Mouse (Mus musculus): Measurements from ENCODE around the gene P4ha3.
"Not testable (repeated sequence)": the region's sequence is repeated elsewhere in the genome, so short reads cannot be mapped to it uniquely, and the experiment has no call there.

P4ha3 gene

DNA sequence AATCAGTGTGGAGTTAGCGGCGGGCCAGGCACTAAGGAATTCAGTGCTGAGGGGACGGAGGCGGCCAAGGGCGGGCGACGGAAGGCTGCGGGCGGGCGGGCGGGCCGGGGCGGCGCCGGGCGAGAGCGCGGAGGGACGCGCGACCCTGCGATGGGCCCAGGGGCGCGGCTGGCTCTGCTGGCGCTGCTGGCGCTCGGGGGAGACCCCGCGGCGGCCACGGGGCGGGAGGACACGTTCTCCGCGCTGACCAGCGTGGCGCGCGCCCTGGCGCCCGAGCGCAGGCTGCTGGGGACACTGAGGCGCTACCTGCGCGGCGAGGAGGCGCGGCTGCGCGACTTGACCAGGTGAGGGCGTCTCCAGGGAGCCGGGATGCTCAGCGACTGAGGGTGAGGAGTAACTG is at the start of gene P4ha3:
TSS of gene P4ha3 (plus strand) at position 138 of the 400 bp plus-strand sequence.
- DNase-seq (ENCODE audit: low spot score), result peak; percentile 11

DNA sequence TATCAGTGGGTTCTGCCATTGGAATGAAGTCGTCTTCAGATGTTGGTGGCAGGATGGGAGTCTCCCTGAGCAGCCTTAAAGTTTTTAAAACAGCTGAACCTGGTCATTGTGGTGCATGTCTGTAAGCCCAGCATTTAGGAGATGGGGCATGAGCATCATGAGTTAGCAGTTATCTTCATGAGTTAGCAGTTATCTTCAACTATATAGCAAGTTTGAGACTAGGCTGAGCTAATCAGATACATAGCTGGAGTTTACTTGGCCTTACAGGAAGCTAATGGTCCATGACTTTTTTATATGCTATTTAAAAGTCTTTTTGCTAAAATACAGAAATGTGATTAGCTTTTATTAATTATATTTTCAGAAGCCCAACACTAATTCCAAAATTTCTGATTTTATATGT is 47.0 kb upstream of the P4ha3 start:
- DNase-seq (ENCODE audit: low spot score), result no peak

DNA sequence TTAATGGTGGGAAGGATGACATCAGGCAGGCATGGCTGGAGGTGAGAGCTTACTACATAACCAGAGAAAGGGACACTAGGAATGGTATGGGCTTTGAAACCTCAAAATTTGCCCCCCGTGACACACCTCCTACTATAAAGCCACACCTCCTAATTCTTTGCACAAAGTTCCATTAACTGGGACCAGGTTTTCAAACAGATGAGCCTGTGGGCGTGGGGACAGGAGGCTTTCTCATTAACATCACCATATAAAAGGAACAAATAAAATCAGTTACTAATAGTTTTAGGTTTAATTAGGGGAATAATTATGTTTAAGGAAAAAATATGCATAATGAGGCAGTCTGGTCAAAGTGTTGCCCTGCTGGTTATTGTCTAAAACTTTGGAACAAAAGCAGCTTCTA is 44.7 kb upstream of the P4ha3 start:
- no peak for DNase-seq (ENCODE audit: low spot score)

DNA sequence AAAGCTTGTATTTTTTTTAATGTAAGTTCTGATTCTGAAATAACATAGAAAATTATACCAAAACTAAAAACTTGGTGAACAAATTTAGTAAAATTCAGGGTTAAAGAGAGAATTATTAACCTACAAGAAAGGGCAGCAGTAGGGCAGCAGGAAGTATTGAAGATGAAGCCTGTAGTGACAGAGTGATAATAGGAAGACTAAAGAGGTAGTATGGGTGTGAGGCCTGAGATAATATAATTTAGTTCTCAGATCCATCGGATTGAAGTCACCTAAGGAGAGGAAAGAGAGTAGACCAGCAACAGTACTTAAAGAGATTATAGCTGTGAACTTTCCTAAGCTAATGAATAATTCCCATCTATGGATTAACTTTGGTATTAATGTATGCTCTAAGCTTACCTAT is 42.3 kb upstream of the P4ha3 start:
- no peak for DNase-seq (ENCODE audit: low spot score)

DNA sequence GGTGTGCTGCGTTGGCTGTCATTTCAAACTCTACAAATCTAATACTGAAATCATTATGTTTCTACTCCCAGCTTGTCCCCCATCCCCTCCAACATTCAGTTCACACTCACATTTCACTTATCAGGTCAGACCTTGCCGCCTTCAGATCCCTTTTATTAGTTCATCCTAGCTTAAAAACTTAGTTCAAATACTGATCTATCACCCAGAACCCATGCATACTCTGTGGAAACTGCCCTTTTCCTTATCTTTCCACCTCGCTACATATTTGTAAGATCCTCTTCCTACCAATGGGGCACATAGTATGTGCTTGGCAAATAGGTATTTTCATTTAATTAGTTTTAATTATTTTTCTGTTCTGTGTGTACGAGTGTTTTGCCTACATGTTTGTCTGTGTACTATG is 41.1 kb upstream of the P4ha3 start:
- no peak for DNase-seq (ENCODE audit: low spot score)

DNA sequence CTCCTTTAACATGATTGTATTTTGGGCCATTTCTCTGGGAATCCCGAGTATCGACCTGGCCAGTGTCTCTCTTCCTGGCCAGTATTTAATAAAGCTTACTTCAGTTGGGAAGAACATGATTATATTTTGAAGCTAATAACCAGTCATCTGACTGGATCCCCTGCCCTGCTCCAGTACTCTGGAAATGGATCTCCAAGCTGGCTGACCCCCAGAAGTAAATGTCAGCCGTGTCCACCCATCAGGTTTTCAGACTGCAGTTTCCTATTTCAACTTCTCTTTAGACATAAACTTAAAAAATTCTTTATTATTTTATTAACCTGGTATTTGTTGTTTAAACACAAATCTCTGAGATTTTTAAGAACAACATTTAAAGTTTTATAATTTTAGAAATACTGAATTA is 40.1 kb upstream of the P4ha3 start:
- no peak for DNase-seq (ENCODE audit: low spot score)

DNA sequence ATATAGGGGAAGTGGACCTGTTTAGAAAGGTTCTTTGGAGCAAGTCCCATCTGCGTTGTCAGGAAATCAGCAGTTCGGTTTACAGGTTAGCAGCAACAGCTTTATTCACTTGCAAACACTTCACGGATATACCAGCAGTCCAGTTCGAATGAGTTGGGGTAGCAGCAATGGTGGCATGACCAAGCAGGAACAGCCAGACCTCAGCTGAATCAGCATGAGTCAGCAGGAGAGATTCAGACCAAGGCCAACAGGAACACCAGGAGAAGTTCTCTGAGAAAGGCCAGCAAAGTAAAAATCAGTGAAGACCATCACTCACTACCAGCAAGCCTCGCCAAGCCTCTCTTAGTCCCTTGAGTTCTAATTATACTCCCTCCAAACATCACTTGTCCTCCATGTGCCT is 34.7 kb upstream of the P4ha3 start:
- no peak for DNase-seq (ENCODE audit: low spot score)

DNA sequence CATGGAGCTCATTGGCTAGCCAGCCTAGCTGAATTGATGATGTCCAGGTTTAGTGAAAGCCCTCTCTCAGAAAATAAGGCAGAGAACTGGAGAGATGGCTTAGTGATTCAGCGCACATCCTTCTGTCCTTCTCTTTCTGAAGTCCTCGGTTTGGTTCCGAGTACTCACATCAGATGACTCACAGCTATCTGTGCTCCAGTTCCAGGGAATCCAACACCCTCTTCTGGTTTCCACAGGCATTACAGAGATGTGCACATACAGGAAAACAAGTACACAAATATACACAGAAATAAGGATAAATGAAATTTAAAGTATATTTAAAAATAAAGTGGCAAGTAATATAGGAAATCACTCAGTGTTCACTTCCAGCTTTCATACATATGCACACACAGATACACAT is 23.0 kb upstream of the P4ha3 start:
- no peak for DNase-seq (ENCODE audit: low spot score)

DNA sequence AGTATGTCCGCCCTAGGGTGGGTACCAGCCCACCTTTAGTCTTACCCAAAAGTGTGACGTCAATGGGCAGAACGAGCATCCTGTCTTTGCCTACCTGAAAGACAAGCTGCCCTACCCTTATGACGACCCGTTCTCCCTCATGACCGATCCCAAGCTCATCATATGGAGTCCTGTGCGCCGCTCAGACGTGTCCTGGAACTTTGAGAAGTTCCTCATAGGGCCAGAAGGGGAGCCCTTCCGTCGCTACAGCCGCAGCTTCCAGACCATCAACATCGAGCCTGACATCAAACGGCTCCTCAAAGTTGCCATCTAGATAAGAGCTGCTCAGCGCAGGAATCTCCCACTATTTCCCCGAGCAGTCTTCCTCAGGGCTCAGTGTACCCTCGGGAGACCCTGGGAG is 20.4 kb upstream of the P4ha3 start:
- not testable (repeated sequence) for DNase-seq (ENCODE audit: low spot score)

DNA sequence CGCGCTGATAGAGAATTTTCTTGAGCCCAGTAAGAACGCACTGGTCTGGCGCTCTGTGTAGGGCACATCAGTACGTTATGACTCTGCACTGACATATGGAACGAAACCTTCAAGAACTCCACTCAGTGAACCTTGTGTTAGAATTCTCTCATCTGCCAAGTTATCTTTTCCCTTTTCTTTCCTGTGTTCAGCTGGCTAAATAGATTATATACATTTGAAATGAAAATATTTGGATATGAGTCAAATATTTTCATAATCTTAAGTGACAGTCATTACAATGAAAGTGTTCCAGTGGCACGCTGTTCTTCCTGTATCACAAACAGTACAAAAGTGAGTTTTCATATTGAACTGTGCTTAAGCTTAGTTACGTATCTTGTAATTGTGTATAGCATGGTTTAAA is 13.0 kb upstream of the P4ha3 start:
- no peak for DNase-seq (ENCODE audit: low spot score)

DNA sequence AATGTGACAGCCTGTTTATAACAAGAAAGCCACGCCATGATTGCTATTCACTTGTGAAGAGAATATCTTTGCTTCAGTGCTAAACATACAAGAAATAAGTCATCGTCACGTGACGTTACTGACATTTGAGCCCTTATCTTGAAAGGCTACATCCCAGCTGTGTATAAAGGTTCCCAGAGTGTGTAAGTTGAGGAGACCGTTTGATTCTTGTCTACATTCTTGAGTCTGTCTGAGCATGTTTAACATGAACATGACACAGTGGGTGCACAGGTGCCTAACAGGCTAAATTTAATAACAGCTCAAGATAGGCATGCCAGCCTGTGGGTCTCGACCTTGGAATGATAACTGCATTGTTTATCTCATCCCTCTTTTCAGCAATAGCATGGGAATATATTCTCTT is 10.8 kb upstream of the P4ha3 start:
- DNase-seq (ENCODE audit: low spot score), result no peak

DNA sequence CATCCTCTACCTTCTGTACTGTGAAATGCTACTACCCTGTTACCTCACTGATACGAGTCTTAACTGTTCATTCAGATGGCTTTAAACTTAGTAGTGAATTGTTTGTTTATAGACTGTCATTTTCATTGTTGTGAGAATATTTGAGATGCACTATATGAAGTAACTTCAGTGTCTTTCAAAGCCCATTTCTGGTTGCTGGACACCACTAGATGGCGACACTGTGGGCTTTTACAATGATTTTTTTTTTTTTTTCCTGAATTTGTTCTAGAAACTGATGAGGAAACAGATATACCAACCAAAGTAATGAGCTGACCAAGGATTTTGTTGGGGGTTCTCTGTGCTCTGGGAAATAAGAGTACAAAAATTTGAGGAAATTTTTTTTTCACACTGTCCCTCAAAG is 8.9 kb upstream of the P4ha3 start:
- DNase-seq (ENCODE audit: low spot score), result no peak

DNA sequence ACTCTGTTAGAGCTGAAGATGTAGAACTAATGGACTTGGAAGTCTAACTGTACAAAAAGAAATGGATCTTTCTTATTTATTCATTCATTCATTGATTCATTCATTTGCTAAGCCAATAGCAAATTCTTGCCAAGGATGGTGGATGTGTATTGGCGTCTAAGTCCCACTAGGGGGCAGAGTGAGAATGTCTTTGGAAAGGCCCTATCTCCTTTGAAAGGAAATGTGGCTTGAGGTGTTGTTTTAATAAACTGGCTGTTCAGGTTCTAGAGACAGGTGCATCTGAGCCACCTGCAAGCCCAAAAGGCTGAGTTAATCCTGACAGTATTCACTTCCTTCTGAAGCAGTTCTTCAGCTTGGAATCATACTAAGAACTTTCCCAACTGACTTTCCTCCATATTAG is 5.5 kb upstream of the P4ha3 start:
- peak; percentile 59 for DNase-seq (ENCODE audit: low spot score)

DNA sequence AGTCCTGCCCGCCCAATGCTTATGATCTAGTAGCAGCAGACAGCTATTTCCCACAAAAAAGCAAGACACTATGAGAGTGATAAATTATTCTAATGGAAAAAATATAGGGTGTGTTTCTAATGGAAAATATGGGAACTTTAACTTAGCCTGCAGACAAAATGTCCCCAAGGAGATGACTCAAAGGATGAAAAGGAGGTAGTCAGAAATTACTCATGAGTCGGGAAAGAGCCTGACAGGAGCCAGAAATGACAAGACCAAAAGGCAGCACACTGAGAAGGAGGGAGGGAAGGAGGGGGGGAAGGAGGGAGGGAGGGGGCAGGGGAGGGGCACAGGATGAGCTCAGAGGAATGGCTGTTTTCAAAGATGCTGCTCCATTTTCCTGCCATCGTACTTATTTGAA is 3.7 kb upstream of the P4ha3 start:
- no peak for DNase-seq (ENCODE audit: low spot score)

DNA sequence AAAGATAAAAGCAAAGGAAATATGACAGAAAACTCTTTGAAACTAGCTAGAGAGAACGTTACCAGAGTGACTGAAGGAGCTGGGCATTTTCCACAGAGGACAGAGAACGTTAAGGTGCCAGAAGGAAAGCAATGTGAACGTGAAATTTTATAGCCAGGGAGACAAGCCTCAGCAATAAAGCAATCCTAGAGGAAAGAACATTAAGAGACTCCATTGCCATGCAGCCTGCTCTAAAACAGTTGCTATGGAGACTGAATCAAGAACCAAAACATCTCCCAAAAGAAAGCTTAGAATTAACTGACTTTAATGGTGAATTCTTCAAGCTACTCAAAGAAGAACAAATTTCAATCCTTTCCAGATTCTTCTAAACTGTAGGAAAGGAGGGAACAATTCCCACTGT is 2.0 kb upstream of the P4ha3 start:
- DNase-seq (ENCODE audit: low spot score), result no peak

DNA sequence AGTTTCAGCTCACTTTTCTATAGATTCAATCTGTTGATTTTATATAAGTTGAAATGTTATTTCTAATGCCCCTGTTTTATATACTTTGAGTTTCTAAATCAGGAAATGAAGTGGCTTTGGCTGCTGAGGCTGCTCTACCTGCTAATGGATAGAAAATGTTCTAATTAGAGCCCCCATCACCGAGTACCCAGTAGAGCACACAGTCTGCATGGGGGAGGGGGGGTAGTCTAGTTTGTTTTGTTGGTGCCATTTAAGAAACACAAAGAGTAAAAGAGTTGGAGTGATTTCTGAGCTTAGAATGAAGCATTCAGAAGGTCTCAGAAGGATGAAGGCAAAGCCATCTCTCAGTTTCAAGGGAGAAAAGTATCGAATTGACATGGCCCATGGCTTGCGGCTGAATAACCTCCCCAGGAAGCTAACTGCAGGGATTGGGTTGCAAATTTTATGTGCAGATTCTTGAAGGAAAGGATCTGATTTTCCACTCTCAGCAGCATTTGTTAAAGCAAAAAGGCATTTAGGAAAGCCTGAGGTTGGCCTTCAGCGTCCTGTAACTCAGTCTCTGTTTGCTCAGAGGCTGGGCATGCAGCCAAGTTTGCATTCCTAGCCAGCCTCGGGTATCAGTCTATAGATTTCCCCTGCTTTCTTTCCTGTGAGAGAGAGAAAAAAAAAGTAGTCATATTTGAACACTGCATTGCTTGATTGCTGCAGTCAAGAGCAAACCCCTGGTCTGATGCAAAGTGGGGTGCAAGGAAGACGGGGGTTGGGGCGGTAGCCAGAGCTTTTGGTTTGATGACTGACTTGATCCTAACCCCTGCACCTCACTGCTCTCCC is 2.6 kb downstream of the P4ha3 start:
- DNase-seq (ENCODE audit: low spot score), result peak; percentile 49

DNA sequence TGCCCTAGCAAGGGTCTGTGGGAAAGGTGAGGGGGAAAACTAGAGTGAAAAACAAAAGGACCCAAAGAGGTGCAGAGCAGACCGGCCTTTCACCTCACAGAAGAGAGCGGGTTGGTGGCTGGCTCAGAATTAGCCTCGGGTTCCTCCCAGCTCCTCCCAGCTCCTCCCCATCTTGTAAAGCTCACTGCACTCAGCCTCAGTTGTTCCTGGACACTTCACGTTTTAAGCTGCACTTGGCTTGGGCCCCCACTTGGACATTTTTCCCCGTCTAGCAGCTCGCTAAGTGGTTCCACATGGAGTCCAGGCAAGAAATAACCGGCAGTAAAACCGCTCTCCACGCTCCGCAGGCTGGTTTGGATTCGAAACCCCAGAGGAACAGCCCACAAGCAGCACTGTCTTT is 3.3 kb downstream of the P4ha3 start:
- DNase-seq (ENCODE audit: low spot score), result peak; percentile 55

DNA sequence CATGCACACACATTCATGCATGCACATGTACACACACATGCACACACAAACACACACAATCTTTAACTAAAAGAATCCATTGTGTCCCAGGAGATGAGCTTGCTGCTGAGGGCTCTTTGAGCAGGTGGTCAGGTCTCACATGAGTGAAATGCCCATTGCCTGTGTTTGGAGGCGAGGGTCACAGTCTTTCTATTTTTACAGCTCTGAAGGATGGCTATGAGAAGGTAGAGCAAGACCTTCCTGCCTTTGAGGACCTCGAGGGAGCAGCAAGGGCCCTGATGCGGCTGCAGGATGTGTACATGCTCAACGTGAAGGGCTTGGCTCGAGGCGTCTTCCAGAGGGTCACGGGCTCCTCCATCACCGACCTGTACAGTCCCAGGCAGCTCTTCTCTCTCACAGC is 8.2 kb downstream of the P4ha3 start:
- no peak for DNase-seq (ENCODE audit: low spot score)

DNA sequence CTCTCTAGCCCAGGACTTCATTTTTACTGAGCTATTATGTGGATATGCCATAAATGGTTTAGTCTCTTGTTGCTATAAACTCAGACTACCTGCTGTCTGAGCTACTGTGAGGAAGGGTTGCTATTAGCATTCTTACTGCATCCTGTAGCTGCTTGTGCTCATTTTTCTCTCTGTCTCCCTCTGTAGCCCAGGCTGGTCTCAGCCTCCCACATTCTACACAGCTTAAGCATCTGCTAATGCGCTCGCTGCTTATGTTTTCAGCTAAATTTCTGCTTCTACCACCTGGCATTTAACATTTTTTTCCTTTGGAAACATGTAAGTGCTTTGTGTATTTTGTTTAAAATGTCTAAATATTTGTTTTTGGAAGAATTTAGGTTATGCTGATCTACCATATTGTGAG is 10.4 kb downstream of the P4ha3 start:
- DNase-seq (ENCODE audit: low spot score), result no peak

DNA sequence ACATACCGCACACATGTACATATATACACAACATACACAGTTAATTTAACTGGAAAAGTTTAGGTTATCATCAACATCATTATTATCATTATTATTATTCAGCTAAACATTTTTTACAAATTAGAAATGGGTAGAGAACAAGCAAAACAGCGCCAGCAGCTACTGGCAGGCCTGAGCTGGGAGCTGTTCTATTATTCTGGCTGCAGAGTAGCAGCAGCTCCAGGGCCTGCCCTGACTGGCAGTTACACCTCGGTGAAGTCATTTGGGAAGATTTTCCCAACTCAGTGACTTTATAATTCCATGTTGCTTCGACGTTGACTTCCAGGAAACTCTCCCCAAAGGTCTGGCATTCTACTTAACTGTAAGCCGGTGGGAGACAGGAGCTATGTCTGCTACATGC is 11.4 kb downstream of the P4ha3 start:
- no peak for DNase-seq (ENCODE audit: low spot score)

DNA sequence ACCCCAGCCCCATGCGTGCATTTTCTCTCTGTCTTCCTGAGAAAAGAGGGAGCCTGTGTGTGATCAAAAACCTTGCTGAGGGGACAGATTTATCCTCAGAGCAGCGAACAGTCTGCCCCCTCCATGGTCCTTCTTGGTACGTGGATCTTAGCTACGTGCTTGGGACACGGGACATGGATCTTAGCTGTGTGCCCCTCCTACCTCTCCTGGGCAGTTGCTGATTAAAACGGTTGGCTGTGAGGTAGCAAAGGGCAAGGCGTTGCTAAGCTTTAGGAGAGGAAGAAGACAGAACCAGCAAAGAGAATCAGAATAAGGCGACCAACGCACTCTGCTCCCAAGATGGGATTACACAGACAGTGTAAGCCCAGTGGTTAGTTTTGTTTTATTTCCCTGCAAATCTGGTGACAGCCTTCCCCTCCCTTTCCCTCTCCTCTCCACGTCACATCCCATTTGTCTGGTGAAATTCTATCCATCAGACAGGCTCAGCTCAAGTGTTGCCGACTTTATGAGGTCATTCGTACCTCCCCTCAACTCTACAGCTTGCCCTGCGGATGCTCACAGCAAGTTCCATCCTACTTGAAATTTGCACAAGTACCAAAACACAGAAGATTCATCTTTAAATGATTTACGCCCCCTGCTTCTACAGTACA is 13.7 kb downstream of the P4ha3 start:
- DNase-seq (ENCODE audit: low spot score), result no peak

DNA sequence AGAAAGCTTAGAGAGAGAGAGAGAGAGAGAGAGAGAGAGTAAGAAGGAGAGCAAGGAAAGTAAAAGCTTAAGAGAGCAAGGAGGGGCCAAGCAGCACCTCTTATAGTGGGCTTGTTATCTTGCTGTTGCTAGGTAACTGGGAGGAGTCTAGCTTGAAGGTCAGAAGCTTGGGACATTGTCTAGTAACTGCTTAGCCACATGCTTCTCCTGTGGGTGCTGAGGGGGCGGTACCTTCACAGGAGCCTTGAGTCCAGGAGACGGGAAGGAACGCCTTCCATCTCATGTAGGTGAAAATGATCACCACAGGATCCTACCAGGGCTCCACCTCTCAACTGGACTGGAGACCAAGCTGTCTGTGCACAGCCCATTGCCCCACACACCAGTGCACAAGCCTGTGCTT is 16.1 kb downstream of the P4ha3 start:
- DNase-seq (ENCODE audit: low spot score), result no peak

DNA sequence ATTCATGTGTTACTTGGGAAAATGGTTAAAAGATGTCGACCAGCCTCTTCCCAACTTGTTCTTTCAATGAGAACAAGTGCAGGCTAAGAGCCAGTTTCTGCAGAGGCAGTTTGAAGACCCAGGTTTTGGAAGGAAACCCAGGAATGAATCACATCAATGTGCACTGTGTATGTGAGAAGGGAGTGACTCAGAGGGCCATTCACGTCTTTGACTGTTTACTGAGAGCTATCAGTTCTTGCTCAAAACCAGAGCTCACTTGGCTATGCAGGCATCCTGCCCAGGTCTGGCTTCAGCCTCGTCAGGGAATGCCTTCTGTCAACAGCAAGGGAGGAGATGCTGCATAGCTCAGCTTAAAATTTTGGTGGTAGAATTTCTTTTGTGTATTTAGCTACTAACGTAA is 17.0 kb downstream of the P4ha3 start:
- peak; percentile 47 for DNase-seq (ENCODE audit: low spot score)

DNA sequence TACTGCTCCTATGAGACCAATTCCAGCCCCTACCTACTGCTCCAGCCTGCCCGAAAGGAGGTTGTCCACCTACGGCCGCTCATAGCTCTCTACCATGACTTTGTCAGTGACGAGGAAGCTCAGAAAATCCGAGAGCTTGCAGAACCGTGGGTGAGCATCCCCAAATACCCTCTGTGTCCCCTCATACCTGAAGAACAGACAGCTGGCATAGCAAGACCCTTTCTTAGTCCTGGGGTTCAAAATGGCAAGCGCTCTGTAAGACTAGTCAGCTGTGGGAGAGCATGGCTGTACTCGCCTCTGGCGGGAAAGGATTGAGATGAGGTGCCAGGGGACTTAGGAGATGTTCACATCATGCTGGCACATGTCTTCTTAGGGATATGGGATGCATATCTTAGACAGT is 20.6 kb downstream of the P4ha3 start:
- no peak for DNase-seq (ENCODE audit: low spot score)

Data from lung, postnatal 25 days (tissue).